Mouse (Mus musculus): ENCODE measurements around the gene Ndel1. TPM values are rescaled to one million over a fixed set of nuclear protein-coding genes. Genes with fewer than 3 reads are reported as not detected.

The Ndel1 gene
- polyA plus RNA-seq, 1 experiment = 27.9 TPM

- no peak for TF ChIP-seq MYOG (IDR thresholded peaks at IDR 0.05; ENCODE audit: control insufficient read depth, extremely low read depth, insufficient read length)
- no peak for TF ChIP-seq MYOD1 (IDR thresholded peaks at IDR 0.05; ENCODE audit: control insufficient read depth, insufficient read length, low read depth)
- no peak for TF ChIP-seq USF1 (IDR thresholded peaks at IDR 0.05; ENCODE audit: low read depth)
- no peak for TF ChIP-seq FOSL1 (IDR thresholded peaks at IDR 0.05; ENCODE audit: insufficient read depth, low read length, poor library complexity, severe bottlenecking)
- TF ChIP-seq CEBPB (IDR thresholded peaks at IDR 0.05; ENCODE audit: low read depth) = no peak
- TF ChIP-seq MAX (IDR thresholded peaks at IDR 0.05) = no peak
- no peak for TF ChIP-seq CTCF (IDR thresholded peaks at IDR 0.05; ENCODE audit: control insufficient read depth, insufficient read depth, insufficient read length)
- H3K79me3 ChIP-seq (ENCODE audit: low read depth) = no peaks in the 10 kb centered on the region
- no peak overlapping the region for H3ac ChIP-seq (ENCODE audit: control insufficient read depth, insufficient read length, low read depth)
- peaks cover 82% of the 10 kb centered on the region for H3K36me3 ChIP-seq (ENCODE audit: control insufficient read depth, insufficient read depth)
- no peaks in the 10 kb centered on the region for H3K79me2 ChIP-seq (ENCODE audit: control insufficient read depth, insufficient read depth)
- no peaks in the 10 kb centered on the region for H3K27me3 ChIP-seq (ENCODE audit: control insufficient read depth, insufficient read depth, insufficient read length)
- no peak overlapping the region for H3K4me3 ChIP-seq (ENCODE audit: insufficient read depth, poor library complexity, severe bottlenecking)
These were observed 66.5 kb downstream of the Ndel1 start for GRCm38 (mm10) chr11:68805148-68805547.

GRCm38 (mm10) chr11:68798258-68798657, 73.4 kb downstream of the Ndel1 start:
- no peaks in the 10 kb centered on the region for H3K79me3 ChIP-seq (ENCODE audit: low read depth)
- no peak for TF ChIP-seq CTCF (IDR thresholded peaks at IDR 0.05; ENCODE audit: control insufficient read depth, insufficient read depth, insufficient read length)
- no peak for TF ChIP-seq FOSL1 (IDR thresholded peaks at IDR 0.05; ENCODE audit: insufficient read depth, low read length, poor library complexity, severe bottlenecking)
- TF ChIP-seq USF1 (IDR thresholded peaks at IDR 0.05; ENCODE audit: low read depth) = no peak
- no peak for TF ChIP-seq MYOG (IDR thresholded peaks at IDR 0.05; ENCODE audit: control insufficient read depth, extremely low read depth, insufficient read length)

GRCm38 (mm10) chr11:68791794-68792193, 79.9 kb downstream of the Ndel1 start:
- no peak for TF ChIP-seq USF1 (IDR thresholded peaks at IDR 0.05; ENCODE audit: low read depth)
- no peak for TF ChIP-seq CEBPB (IDR thresholded peaks at IDR 0.05; ENCODE audit: low read depth)
- TF ChIP-seq MYOG (IDR thresholded peaks at IDR 0.05; ENCODE audit: control insufficient read depth, extremely low read depth, insufficient read length) = no peak
- no peak overlapping the region for H3K4me3 ChIP-seq (ENCODE audit: insufficient read depth, poor library complexity, severe bottlenecking)
- no peaks in the 10 kb centered on the region for H3K79me2 ChIP-seq (ENCODE audit: control insufficient read depth, insufficient read depth)
- no peaks in the 10 kb centered on the region for H3K79me3 ChIP-seq (ENCODE audit: low read depth)
- H3ac ChIP-seq (ENCODE audit: control insufficient read depth, insufficient read length, low read depth) = no peak overlapping the region
- H3K36me3 ChIP-seq (ENCODE audit: control insufficient read depth, insufficient read depth) = peaks cover 85% of the 10 kb centered on the region
- H3K27me3 ChIP-seq (ENCODE audit: control insufficient read depth, insufficient read depth, insufficient read length) = no peaks in the 10 kb centered on the region

More at GRCm38 (mm10) chr11:68798258-68798657, 73.4 kb downstream of the Ndel1 start:
- Histone ChIP-seq H3K4me3 (ENCODE audit: insufficient read depth, poor library complexity, severe bottlenecking) (no peak overlapping the region), H3K36me3 (ENCODE audit: control insufficient read depth, insufficient read depth) (peaks cover 81% of the 10 kb centered on the region), H3ac (ENCODE audit: control insufficient read depth, insufficient read length, low read depth) (no peak overlapping the region), H3K79me2 (ENCODE audit: control insufficient read depth, insufficient read depth) (no peaks in the 10 kb centered on the region), H3K27me3 (ENCODE audit: control insufficient read depth, insufficient read depth, insufficient read length) (no peaks in the 10 kb centered on the region)

- H3K27me3 ChIP-seq (ENCODE audit: control insufficient read depth, insufficient read depth, insufficient read length) = no peaks in the 10 kb centered on the region
- no peaks in the 10 kb centered on the region for H3K79me2 ChIP-seq (ENCODE audit: control insufficient read depth, insufficient read depth)
- H3ac ChIP-seq (ENCODE audit: control insufficient read depth, insufficient read length, low read depth) = no peak overlapping the region
- no peaks in the 10 kb centered on the region for H3K79me3 ChIP-seq (ENCODE audit: low read depth)
- peaks cover 86% of the 10 kb centered on the region for H3K36me3 ChIP-seq (ENCODE audit: control insufficient read depth, insufficient read depth)
- TF ChIP-seq USF1 (IDR thresholded peaks at IDR 0.05; ENCODE audit: low read depth) = no peak
- no peak for TF ChIP-seq MYOD1 (IDR thresholded peaks at IDR 0.05; ENCODE audit: control insufficient read depth, insufficient read length, low read depth)
- no peak for TF ChIP-seq FOSL1 (IDR thresholded peaks at IDR 0.05; ENCODE audit: insufficient read depth, low read length, poor library complexity, severe bottlenecking)
- TF ChIP-seq CTCF (IDR thresholded peaks at IDR 0.05; ENCODE audit: control insufficient read depth, insufficient read depth, insufficient read length) = no peak
- no peak for TF ChIP-seq CEBPB (IDR thresholded peaks at IDR 0.05; ENCODE audit: low read depth)
- no peak overlapping the region for H3K4me3 ChIP-seq (ENCODE audit: insufficient read depth, poor library complexity, severe bottlenecking)
These were observed 80.9 kb downstream of the Ndel1 start for GRCm38 (mm10) chr11:68790720-68791119.

- Histone ChIP-seq H3K79me2 (ENCODE audit: control insufficient read depth, insufficient read depth) (no peaks in the 10 kb centered on the region), H3K79me3 (ENCODE audit: low read depth) (no peaks in the 10 kb centered on the region), H3K27me3 (ENCODE audit: control insufficient read depth, insufficient read depth, insufficient read length) (no peaks in the 10 kb centered on the region), H3K4me3 (ENCODE audit: insufficient read depth, poor library complexity, severe bottlenecking) (no peak overlapping the region), H3K36me3 (ENCODE audit: control insufficient read depth, insufficient read depth) (peaks cover 81% of the 10 kb centered on the region), H3ac (ENCODE audit: control insufficient read depth, insufficient read length, low read depth) (no peak overlapping the region)
- TF ChIP-seq MYOG (IDR thresholded peaks at IDR 0.05; ENCODE audit: control insufficient read depth, extremely low read depth, insufficient read length) = no peak
- TF ChIP-seq CEBPB (IDR thresholded peaks at IDR 0.05; ENCODE audit: low read depth) = no peak
- TF ChIP-seq MAX (IDR thresholded peaks at IDR 0.05) = no peak
- TF ChIP-seq FOSL1 (IDR thresholded peaks at IDR 0.05; ENCODE audit: insufficient read depth, low read length, poor library complexity, severe bottlenecking) = no peak
- no peak for TF ChIP-seq CTCF (IDR thresholded peaks at IDR 0.05; ENCODE audit: control insufficient read depth, insufficient read depth, insufficient read length)
- TF ChIP-seq MYOD1 (IDR thresholded peaks at IDR 0.05; ENCODE audit: control insufficient read depth, insufficient read length, low read depth) = no peak
- TF ChIP-seq USF1 (IDR thresholded peaks at IDR 0.05; ENCODE audit: low read depth) = no peak
These were observed 84.4 kb downstream of the Ndel1 start for GRCm38 (mm10) chr11:68787222-68787621.

- no peaks in the 10 kb centered on the region for H3K79me3 ChIP-seq (ENCODE audit: low read depth)
- H3ac ChIP-seq (ENCODE audit: control insufficient read depth, insufficient read length, low read depth) = no peak overlapping the region
- no peaks in the 10 kb centered on the region for H3K79me2 ChIP-seq (ENCODE audit: control insufficient read depth, insufficient read depth)
- TF ChIP-seq MYOD1 (IDR thresholded peaks at IDR 0.05; ENCODE audit: control insufficient read depth, insufficient read length, low read depth) (no peak), USF1 (IDR thresholded peaks at IDR 0.05; ENCODE audit: low read depth) (peak; percentile 19), MAX (IDR thresholded peaks at IDR 0.05) (no peak), FOSL1 (IDR thresholded peaks at IDR 0.05; ENCODE audit: insufficient read depth, low read length, poor library complexity, severe bottlenecking) (no peak)
- no peak overlapping the region for H3K4me3 ChIP-seq (ENCODE audit: insufficient read depth, poor library complexity, severe bottlenecking)
- H3K27me3 ChIP-seq (ENCODE audit: control insufficient read depth, insufficient read depth, insufficient read length) = no peaks in the 10 kb centered on the region
- H3K36me3 ChIP-seq (ENCODE audit: control insufficient read depth, insufficient read depth) = peaks cover 68% of the 10 kb centered on the region
These were observed 85.8 kb downstream of the Ndel1 start for GRCm38 (mm10) chr11:68785813-68786212.

Measured in C2C12 (cell line).